Mouse (Mus musculus): Measurements from ENCODE around the gene Ift122.

Ift122 gene

GRCm38 (mm10) chr6:115927292-115928242 is 74.3 kb downstream of the Ift122 start:
- no peak for DNase-seq

- no peak for DNase-seq
These were observed 76.7 kb downstream of the Ift122 start for GRCm38 (mm10) chr6:115930018-115930417.

GRCm38 (mm10) chr6:115931639-115932038 is 78.4 kb downstream of the Ift122 start, which contains the start of gene Rho:
Gene Rho (plus strand): TSS chr6:115931748.
- no peak for DNase-seq

DNA sequence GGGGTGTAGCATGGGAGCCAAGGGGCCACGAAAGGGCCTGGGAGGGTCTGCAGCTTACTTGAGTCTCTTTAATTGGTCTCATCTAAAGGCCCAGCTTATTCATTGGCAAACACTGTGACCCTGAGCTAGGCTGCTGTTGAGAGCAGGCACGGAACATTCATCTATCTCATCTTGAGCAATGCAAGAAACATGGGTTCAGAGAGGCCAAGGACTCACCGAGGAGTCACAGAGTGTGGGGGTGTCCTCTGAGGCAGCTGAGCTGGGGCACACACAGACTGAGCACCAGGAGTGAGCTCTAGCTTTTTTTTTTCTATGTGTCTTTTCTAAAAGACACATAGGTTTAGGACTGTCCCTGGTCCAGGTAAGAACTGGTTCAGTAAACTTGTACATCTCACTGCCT is 79.1 kb downstream of the Ift122 start:
- DNase-seq: no peak

- DNase-seq: no peak
These were observed 82.3 kb downstream of the Ift122 start for GRCm38 (mm10) chr6:115935544-115935943.

GRCm38 (mm10) chr6:115938011-115938410 is 84.7 kb downstream of the Ift122 start:
- DNase-seq: no peak

GRCm38 (mm10) chr6:115938798-115939197 is 85.5 kb downstream of the Ift122 start:
- no peak for DNase-seq

DNA sequence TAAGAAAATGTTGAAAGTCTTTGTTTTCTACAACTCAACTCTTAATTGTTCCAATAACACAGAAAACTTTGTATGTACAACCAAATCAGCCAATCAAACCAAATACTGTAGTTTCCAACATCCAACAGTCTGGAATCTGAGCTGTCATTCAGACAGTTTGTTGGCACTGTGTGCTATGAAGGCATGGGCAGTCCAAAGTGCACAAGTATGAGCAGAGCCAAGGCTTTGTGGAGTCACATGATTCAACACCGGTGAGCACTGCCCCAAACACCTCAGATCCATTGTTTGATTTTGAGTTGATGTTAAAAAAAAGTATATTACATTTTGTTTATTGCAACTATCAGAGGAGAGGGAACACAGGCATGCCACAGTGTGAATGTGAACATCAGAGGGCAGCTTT is 87.3 kb downstream of the Ift122 start:
- no peak for DNase-seq

DNA sequence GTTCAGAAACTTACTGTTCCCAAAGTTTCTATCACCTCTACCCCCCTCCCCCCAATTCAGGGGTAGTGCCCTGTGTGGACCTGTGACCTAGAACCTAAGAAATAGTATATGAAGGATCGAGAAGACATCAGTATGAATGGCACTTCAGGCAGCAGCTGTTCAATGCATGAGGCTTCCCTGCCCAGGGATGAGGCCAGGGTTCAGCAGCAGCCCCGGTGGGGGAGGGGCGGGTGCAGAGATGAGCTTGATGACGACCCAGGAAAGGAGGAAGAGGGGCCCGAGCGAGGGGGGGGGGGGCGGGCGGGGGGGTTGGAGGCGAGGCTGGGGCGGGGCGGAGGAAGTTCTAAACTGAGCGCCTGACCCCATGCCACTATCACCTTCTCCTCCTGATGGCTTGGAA is 87.9 kb downstream of the Ift122 start:
- DNase-seq: no peak

DNA sequence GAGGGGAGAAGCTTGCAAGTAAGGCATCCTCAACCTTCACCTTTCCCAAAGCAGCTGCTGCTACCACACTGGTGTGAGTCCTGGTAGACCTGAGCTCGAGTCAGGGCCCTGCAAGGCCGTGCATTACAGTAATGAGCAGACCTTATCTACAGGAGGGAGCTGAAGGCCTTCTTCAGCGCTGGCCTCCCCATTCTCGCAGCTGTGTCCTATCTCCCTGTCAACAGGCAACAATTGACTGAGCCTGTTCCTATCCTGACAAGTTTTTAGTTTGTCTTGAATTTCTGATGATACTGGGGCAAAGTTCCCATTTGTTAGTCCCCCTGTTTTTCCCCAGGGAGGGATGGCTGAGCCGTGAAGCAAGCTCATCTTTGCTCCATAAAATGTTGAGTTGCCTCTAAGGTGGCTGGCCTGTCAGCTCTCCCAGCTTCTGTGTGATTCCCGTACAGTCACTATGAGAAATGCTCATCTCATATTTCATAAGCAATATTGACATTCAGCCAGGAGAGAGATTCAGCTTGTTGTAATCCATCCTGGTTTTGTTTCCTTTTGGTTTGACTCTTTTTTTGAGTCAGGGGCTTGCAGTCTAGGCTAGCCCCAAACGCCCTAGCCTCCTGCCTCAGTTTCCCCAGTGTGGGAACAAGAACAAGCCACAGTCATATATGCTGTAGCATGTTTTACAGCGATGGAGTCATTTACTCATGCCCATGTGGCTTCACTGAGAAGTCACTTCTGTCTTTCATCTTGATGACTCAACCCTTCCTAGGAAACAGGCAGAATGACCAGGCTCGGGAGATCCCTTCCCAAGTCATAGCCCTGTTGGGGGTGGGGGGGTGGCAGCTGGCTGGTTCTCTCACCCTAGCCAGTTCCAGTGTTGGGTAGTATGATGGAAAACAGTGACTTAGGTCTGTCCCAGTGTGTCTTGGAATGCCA is 90.5 kb downstream of the Ift122 start:
- DNase-seq: no peak

DNA sequence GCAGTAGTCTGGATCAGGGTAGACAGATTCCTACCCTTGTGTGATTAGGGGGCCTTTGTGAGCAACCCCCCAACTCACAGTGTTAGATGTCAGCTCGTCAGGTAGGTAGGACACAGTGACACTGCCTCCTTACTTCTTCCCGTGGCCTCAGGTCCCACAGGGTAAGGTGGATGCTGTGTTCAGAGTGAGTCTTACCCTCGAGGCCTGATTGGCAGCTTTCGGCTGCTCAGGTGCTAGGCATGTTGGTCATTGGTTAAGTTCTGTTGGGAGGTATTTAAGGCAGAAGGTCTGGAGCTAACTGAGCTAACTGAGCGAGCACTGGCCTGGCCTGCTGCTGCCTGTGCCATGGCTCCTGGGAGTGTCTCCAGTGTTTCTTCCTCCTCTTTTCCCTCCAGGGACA is 91.4 kb downstream of the Ift122 start, which contains the start of gene H1foo:
Gene H1foo (plus strand): TSS at position 301 of the 400 bp plus-strand sequence.
- no peak for DNase-seq

DNA sequence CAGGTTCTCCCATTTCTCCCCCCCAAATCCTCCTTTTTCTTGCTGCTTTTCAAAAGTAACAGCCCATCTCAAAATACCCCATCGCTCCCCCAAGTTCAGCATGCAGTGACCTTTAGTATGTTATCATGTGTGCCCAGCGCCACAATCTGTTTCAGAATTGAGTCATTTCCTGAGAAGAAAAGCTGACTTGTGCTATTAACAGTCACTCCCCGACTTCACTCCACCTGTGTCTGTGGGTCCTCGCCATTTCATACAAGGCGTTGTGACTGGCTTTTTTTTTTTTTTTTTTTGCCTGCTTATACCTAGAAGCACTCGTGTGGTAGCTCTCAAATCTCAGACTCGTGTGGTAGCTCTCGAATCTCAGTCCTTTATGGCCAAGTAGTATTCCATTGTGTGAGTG is 92.4 kb downstream of the Ift122 start:
- DNase-seq: no peak

- DNase-seq: no peak
These were observed 93.1 kb downstream of the Ift122 start for GRCm38 (mm10) chr6:115946389-115946788.

- no peak for DNase-seq
These were observed 101.3 kb downstream of the Ift122 start for GRCm38 (mm10) chr6:115954506-115955074.

DNA sequence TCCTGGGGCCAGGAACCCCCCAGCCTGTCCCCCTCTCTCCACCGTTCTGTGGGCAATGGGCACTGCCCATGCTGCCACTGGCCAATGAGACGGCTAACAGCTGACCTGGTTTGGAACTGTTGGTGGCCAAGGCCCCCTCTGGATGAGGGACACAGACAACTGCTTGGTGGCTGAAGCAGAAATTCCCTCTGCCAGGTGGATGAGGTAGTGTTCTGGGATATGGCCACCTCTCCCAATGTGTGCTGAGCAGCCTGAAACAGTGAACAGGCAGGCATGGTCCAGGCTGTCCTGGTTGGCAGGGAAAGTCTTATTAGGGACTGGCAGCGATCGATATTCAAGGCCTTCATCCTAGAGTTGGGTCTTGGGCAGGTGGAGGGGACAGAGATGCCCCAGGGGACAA is 101.9 kb downstream of the Ift122 start:
- DNase-seq: no peak

DNA sequence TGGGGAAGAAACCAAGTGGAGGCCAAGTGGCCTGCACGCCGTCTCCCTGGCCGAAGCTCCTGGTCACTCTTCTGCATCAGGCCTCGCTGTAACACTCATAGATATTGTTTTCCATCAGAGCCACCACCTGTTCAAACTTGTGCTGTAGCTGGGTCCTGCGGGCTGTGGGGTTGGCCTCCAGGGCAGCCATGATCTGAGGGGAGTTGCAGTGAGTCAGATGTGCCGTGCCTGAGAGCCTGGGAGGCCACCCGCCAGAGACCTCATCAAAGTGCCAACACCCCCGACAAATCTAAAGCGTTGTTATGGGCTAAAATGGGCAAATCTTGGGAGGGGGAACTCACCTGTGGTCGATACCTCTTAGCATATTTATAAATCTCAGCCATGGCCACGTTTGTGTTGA is 102.4 kb downstream of the Ift122 start:
- no peak for DNase-seq

DNA sequence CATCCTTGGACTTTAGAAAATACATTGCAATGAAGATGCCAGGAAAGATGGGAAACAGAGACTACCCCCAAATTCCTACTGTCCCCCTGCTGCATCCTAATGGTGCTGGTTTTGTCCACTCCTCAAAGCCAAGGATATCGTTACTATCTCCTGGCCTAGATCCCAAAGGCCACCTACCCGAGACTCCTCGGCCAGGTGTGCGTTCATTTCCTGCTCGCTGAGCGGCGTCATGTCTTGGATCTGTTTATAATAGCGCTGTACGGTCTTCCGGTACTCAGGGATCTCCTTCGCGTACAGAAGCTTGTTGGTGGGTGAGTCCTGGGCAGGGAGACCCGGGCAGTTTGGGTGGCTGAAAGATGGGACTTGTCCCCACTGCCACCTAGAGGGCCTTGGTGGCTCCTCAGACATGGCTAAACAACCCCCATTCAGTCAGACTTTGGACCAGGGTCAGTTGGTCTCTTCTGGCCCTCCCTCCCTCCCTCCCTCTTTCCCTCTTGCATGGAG is 103.2 kb downstream of the Ift122 start:
- DNase-seq: no peak

DNA sequence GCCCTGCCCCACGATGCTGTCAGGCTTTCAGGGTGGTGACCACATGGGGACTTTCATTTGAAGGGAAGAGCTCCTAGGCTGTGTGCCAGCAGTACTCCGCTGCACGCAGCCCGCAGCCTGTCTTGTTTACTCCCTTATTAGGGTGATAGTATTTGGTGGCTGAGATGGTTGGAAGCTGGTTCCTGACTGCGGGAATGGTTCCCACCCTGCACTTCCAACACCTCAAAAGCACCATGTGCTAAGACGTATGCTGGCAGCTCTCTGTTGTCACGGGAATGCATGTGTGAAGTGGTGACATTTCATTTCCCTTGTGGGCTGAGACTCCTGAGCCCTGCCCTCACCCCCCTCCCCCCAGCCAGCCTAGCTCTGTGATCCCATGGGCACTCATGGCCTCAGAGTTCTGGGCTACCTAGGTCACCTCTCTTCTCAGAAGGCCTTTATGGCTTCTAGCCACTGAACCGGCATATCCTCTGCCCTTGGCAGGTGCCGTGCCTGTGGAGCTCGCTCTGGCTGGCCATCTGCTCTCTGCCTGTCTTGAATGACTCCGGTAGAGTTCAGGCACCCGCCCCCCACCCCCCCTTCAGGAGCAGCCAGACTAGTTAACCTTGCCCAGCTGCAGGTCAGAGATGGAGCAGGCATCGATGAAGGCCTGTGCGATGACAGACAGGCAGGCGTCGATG is 103.8 kb downstream of the Ift122 start:
- DNase-seq: peak; percentile 41

- DNase-seq: no peak
These were observed 104.4 kb downstream of the Ift122 start for GRCm38 (mm10) chr6:115957681-115958080.

DNA sequence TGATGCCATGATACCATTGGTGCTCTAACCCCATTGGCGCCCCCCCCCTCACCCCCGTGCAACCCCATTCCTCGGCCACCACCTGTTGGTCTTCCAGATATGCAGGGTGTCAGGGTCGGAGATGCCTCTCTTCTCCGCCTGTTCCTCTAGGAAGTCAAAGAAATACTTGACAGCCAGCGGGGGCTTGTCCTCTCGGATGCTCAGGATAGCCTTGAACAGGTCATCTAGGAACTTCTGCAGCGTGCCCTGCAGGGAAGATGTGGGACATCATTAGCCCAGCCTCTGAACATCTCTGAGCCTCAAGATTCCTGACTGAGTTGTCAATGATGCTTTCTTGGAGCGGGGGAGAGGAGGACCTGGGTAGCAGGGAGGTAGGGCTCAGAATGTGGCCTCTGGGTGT is 105.2 kb downstream of the Ift122 start:
- DNase-seq: no peak

GRCm38 (mm10) chr6:115959151-115959691 is 106.0 kb downstream of the Ift122 start:
- DNase-seq: peak; percentile 37

DNA sequence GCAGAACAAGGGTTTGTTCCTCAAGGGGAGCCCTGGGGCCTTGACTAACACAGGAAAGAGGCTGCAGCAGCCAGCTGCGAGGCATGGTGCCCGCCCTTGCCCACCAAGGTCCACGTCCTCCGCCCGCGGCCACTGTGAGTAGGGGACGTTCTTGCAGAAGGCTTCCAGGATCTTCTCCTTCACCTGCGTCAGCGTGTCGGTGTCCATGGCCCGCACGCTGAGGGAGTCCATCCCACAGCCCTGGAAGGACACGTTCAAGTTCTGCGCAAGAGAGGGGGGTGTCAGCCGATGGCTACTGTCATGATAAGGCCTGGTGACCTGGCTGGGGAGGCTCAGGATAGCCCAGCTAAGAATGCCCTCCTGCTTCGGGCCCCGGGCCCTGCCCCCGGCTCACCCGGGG is 107.1 kb downstream of the Ift122 start:
- DNase-seq: no peak

Measured in right cerebral cortex, postnatal 4 days (tissue).